In genomic region chr2:179148194-179148593, GRCm38 (mm10) we compare ENCODE assay signal across 17 mouse cellular contexts.
DNase-seq lines count a peak whose midpoint lies in the region; ATAC-seq and TF ChIP-seq lines count a peak whose summit lies in the region.
"Had no signal": no experiment of that assay in that cellular context is flagged by ENCODE, and none has a peak within 500 bp of the region (broad histone marks: within the 10 kb centered on the region; RNA-seq: fewer than 3 reads in every experiment).

No protein-coding gene starts in this region.

- no peaks in the 10 kb centered on the region for H3K36me3 ChIP-seq in midbrain, embryonic 11.5 days (ENCODE audit: control insufficient read depth, insufficient read depth, low read length)
- H3K36me3 ChIP-seq in midbrain, embryonic 16.5 days (ENCODE audit: control insufficient read depth, insufficient read depth, low read length), result no peaks in the 10 kb centered on the region
- no peaks in the 10 kb centered on the region for H3K36me3 ChIP-seq in midbrain, embryonic 14.5 days (ENCODE audit: control insufficient read depth, insufficient read depth, low read length)
- H3K36me3 ChIP-seq: embryonic facial prominence, embryonic 15.5 days; forebrain, embryonic 10.5 days; heart, embryonic 13.5 days; hindbrain, embryonic 15.5 days had no signal

- TF ChIP-seq CTCF in lung, adult 2 months (IDR thresholded peaks at IDR 0.05; ENCODE audit: insufficient read depth, low read length), result no peak

- H3K4me3 ChIP-seq in midbrain, embryonic 11.5 days (ENCODE audit: low read depth, low read length), result no peak overlapping the region
- H3K4me3 ChIP-seq in midbrain, embryonic 16.5 days (ENCODE audit: low read depth, low read length), result no peak overlapping the region
- H3K4me3 ChIP-seq in midbrain, embryonic 14.5 days (replicated peaks; ENCODE audit: low read depth, low read length), result no peak overlapping the region
- H3K4me3 ChIP-seq in lung, adult 2 months (replicated peaks; ENCODE audit: extremely low read depth, low read depth, low read length), result no peak overlapping the region
- H3K4me3 ChIP-seq: embryonic facial prominence, embryonic 15.5 days; erythroblast, embryonic 14.5 days; forebrain, embryonic 10.5 days; heart, embryonic 13.5 days; hindbrain, embryonic 15.5 days had no signal

- 30% methylated on average over 5 of the region's 5 CpGs for WGBS in midbrain, embryonic 11.5 days
- WGBS in midbrain, embryonic 16.5 days, result 26% methylated on average over 5 of the region's 5 CpGs
- 33% methylated on average over 5 of the region's 5 CpGs for WGBS in midbrain, embryonic 14.5 days
- 58% methylated on average over 5 of the region's 5 CpGs for WGBS in lung, adult 2 months

- no peak for DNase-seq in midbrain, embryonic 11.5 days (ENCODE audit: low spot score, missing footprints)
- peak; percentile 40 for DNase-seq in midbrain, embryonic 14.5 days
- peak; percentile 71 for DNase-seq in retina, postnatal 1 day
- DNase-seq in right cerebral cortex, postnatal 4 days, result no peak
- DNase-seq in lung, adult 2 months, result no peak
- DNase-seq: adrenal gland, adult 2 months; adrenal gland, postnatal 25 days; cerebellum, adult 2 months; gastrocnemius, postnatal 36 days; heart, postnatal 36 days had no signal

- no peak overlapping the region for H3K27ac ChIP-seq in midbrain, embryonic 11.5 days (ENCODE audit: low read depth, low read length)
- H3K27ac ChIP-seq in midbrain, embryonic 16.5 days (ENCODE audit: low read length), result no peak overlapping the region
- no peak overlapping the region for H3K27ac ChIP-seq in midbrain, embryonic 14.5 days (replicated peaks; ENCODE audit: low read depth, low read length)
- H3K27ac ChIP-seq: embryonic facial prominence, embryonic 15.5 days; forebrain, embryonic 10.5 days; heart, embryonic 13.5 days; hindbrain, embryonic 15.5 days had no signal

- H3K4me1 ChIP-seq in midbrain, embryonic 11.5 days (ENCODE audit: control insufficient read depth, insufficient read depth, low read length), result peaks cover 2% of the 10 kb centered on the region; the same call in 1 of the 2 replicates
- no peaks in the 10 kb centered on the region for H3K4me1 ChIP-seq in midbrain, embryonic 16.5 days (ENCODE audit: control insufficient read depth, insufficient read depth, low read length)
- H3K4me1 ChIP-seq in midbrain, embryonic 14.5 days (ENCODE audit: control insufficient read depth, insufficient read depth, low read length), result no peaks in the 10 kb centered on the region
- H3K4me1 ChIP-seq in lung, adult 2 months (ENCODE audit: control insufficient read depth, insufficient read depth, low read length), result no peaks in the 10 kb centered on the region
- H3K4me1 ChIP-seq: heart, embryonic 13.5 days; hindbrain, embryonic 15.5 days had no signal

- H3K9ac ChIP-seq in midbrain, embryonic 11.5 days (ENCODE audit: low read length), result no peak overlapping the region
- H3K9ac ChIP-seq in midbrain, embryonic 16.5 days (ENCODE audit: low read depth, low read length), result no peak overlapping the region
- no peak overlapping the region for H3K9ac ChIP-seq in midbrain, embryonic 14.5 days (replicated peaks; ENCODE audit: low read length)
- H3K9ac ChIP-seq: embryonic facial prominence, embryonic 15.5 days; heart, embryonic 13.5 days; hindbrain, embryonic 15.5 days had no signal

- H3K4me2 ChIP-seq in midbrain, embryonic 11.5 days, result no peak overlapping the region
- no peak overlapping the region for H3K4me2 ChIP-seq in midbrain, embryonic 16.5 days (ENCODE audit: low read length)
- no peak overlapping the region for H3K4me2 ChIP-seq in midbrain, embryonic 14.5 days (ENCODE audit: low read length)
- H3K4me2 ChIP-seq: embryonic facial prominence, embryonic 15.5 days; heart, embryonic 13.5 days; hindbrain, embryonic 15.5 days had no signal

- no peaks in the 10 kb centered on the region for H3K27me3 ChIP-seq in midbrain, embryonic 11.5 days (ENCODE audit: control insufficient read depth, insufficient read depth, low read length)
- H3K27me3 ChIP-seq in midbrain, embryonic 16.5 days (ENCODE audit: control insufficient read depth, insufficient read depth, low read depth, low read length), result no peaks in the 10 kb centered on the region
- H3K27me3 ChIP-seq in midbrain, embryonic 14.5 days (ENCODE audit: control insufficient read depth, insufficient read depth, low read length), result no peaks in the 10 kb centered on the region
- H3K27me3 ChIP-seq: embryonic facial prominence, embryonic 15.5 days; heart, embryonic 13.5 days; hindbrain, embryonic 15.5 days had no signal

- no peaks in the 10 kb centered on the region for H3K9me3 ChIP-seq in midbrain, embryonic 11.5 days (ENCODE audit: control insufficient read depth, low read length)
- H3K9me3 ChIP-seq in midbrain, embryonic 16.5 days (replicated peaks; ENCODE audit: control insufficient read depth, low read length, poor library complexity, severe bottlenecking), result no peaks in the 10 kb centered on the region
- no peaks in the 10 kb centered on the region for H3K9me3 ChIP-seq in midbrain, embryonic 14.5 days (ENCODE audit: control insufficient read depth, low read length)
- H3K9me3 ChIP-seq: embryonic facial prominence, embryonic 15.5 days; forebrain, embryonic 10.5 days; heart, embryonic 13.5 days; hindbrain, embryonic 15.5 days had no signal

- peak; percentile 57; the same call in 1 of the 2 replicates for ATAC-seq in midbrain, embryonic 11.5 days (ENCODE audit: low FRiP score)
- no peak for ATAC-seq in midbrain, embryonic 16.5 days
- no peak for ATAC-seq in midbrain, embryonic 14.5 days (ENCODE audit: low FRiP score, low TSS enrichment)
- ATAC-seq: forebrain, embryonic 14.5 days had no signal

- TF ChIP-seq POLR2A in lung, adult 2 months (IDR thresholded peaks at IDR 0.05; ENCODE audit: borderline replicate concordance, extremely low read depth, low read depth, low read length), result no peak

Comparison
In these comparisons a context has a peak if more than half of its experiments do, and no peak if none do; other contexts are left out.
1. DNase-seq: peak in midbrain, embryonic 14.5 days (single experiment) and retina, postnatal 1 day (single experiment); none in midbrain, embryonic 11.5 days (single experiment), right cerebral cortex, postnatal 4 days (single experiment) and lung, adult 2 months (single experiment).